In the genomic region with DNA sequence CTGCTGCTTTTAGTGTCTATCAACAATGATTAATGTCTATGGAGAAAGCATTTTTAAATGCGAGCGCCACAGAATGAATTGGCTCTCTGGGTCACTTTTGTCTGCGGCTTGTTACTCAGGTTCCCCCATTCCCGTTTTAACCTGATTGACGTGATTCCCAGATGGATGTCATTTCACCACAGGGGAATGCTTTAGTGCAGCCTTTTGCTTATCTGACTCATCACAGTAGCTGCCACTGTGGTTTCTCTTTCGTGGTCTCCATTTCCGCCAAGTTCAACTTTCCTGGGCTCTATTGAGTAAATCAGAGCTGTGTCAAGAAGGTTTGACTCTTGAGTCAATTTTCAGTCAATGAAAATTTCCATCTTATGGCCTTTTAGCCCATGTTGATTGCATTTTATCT, we compare ENCODE assay signal across 35 mouse cellular contexts.
A peak's percentile ranks its signal among the peaks of the same experiment; 100 is the strongest.
DNase-seq lines count a peak whose midpoint lies in the region; ATAC-seq lines count a peak whose summit lies in the region.
"Had no signal": no experiment of that assay in that cellular context is flagged by ENCODE, and none has a peak within 500 bp of the region (broad histone marks: within the 10 kb centered on the region; RNA-seq: fewer than 3 reads in every experiment).

No protein-coding gene starts in this region.

- intact Hi-C loops in heart, postnatal 36 days (cut with DNase I), result no loop called here

- no peaks in the 10 kb centered on the region for H3K9me3 ChIP-seq in hindbrain, embryonic 11.5 days (ENCODE audit: control insufficient read depth, low read length)
- H3K9me3 ChIP-seq in hindbrain, embryonic 12.5 days (replicated peaks), result peaks cover 6% of the 10 kb centered on the region; the same call in 1 of the 2 replicates
- H3K9me3 ChIP-seq: embryonic facial prominence, embryonic 13.5 days; G1E; intestine, embryonic 15.5 days; limb, embryonic 10.5 days; limb, embryonic 15.5 days; liver, embryonic 13.5 days; neural tube, embryonic 13.5 days had no signal

- no peak overlapping the region for H3K4me3 ChIP-seq in hindbrain, embryonic 11.5 days (ENCODE audit: low read depth, low read length)
- no peak overlapping the region for H3K4me3 ChIP-seq in hindbrain, embryonic 12.5 days
- H3K4me3 ChIP-seq: embryonic facial prominence, embryonic 13.5 days; intestine, embryonic 15.5 days; limb, embryonic 10.5 days; limb, embryonic 15.5 days; liver, embryonic 13.5 days; megakaryocyte, embryonic 14.5 days; midbrain, embryonic 12.5 days; neural tube, embryonic 13.5 days had no signal

- peak; percentile 12 for DNase-seq in hindbrain, embryonic 11.5 days (ENCODE audit: low spot score)
- DNase-seq in Muller cell, postnatal 12 days (ENCODE audit: inconsistent ontology term), result peak; percentile 58
- DNase-seq in fibroblast of lung, adult 2 months (ENCODE audit: low read depth), result peak; percentile 35
- DNase-seq in right cerebral cortex, adult 18-20 months, result no peak
- no peak for DNase-seq in heart, postnatal 36 days
- no peak for DNase-seq in T-cell, adult 2 months (ENCODE audit: low spot score)
- DNase-seq: adrenal gland, adult 2 months; adrenal gland, postnatal 36 days; B cell, adult 2 months; cerebellum, adult 9-10 months; cerebellum, postnatal 36 days; gastrocnemius, postnatal 14 days; heart, adult 11 months; heart, postnatal 4 days; kidney, adult 2 months; kidney, postnatal 4 days; liver, embryonic 13.5 days; lung, adult 18-20 months; lung, postnatal 4 days; right cerebral cortex, postnatal 14 days; spleen, adult 18-20 months; thymus, postnatal 25 days had no signal

- H3K4me2 ChIP-seq in hindbrain, embryonic 11.5 days (replicated peaks; ENCODE audit: low read depth, low read length), result no peak overlapping the region
- no peak overlapping the region for H3K4me2 ChIP-seq in hindbrain, embryonic 12.5 days (replicated peaks)
- H3K4me2 ChIP-seq: embryonic facial prominence, embryonic 13.5 days; heart, embryonic 11.5 days; intestine, embryonic 15.5 days; limb, embryonic 15.5 days; liver, embryonic 13.5 days; midbrain, embryonic 12.5 days; neural tube, embryonic 13.5 days had no signal

- ATAC-seq in hindbrain, embryonic 11.5 days (ENCODE audit: low FRiP score), result no peak
- ATAC-seq in hindbrain, embryonic 12.5 days (ENCODE audit: low FRiP score), result no peak
- ATAC-seq: hindbrain, embryonic 16.5 days; intestine, embryonic 15.5 days; lung, postnatal 0 days had no signal

- H3K4me1 ChIP-seq in hindbrain, embryonic 11.5 days (replicated peaks; ENCODE audit: control insufficient read depth, insufficient read depth, low read length), result 0 out of 2 replicates have a peak, but pooled peaks cover 3% of the 10 kb centered on the region
- H3K4me1 ChIP-seq in hindbrain, embryonic 12.5 days, result peaks cover 15% of the 10 kb centered on the region
- H3K4me1 ChIP-seq: embryonic facial prominence, embryonic 13.5 days; intestine, embryonic 15.5 days; liver, embryonic 13.5 days; megakaryocyte, embryonic 14.5 days had no signal

- no peaks in the 10 kb centered on the region for H3K36me3 ChIP-seq in hindbrain, embryonic 11.5 days (ENCODE audit: control insufficient read depth, insufficient read depth, low read length)
- no peaks in the 10 kb centered on the region for H3K36me3 ChIP-seq in hindbrain, embryonic 12.5 days
- H3K36me3 ChIP-seq: embryonic facial prominence, embryonic 13.5 days; G1E; intestine, embryonic 15.5 days; limb, embryonic 10.5 days; limb, embryonic 15.5 days; liver, embryonic 13.5 days; midbrain, embryonic 12.5 days; neural tube, embryonic 13.5 days had no signal

- no peak overlapping the region for H3K27ac ChIP-seq in hindbrain, embryonic 11.5 days (ENCODE audit: low read depth, low read length)
- H3K27ac ChIP-seq in hindbrain, embryonic 12.5 days, result no peak overlapping the region
- H3K27ac ChIP-seq: embryonic facial prominence, embryonic 13.5 days; intestine, embryonic 15.5 days; kidney, postnatal 0 days; limb, embryonic 10.5 days; limb, embryonic 15.5 days; liver, embryonic 13.5 days; midbrain, embryonic 12.5 days; neural tube, embryonic 13.5 days had no signal

- no peaks in the 10 kb centered on the region for H3K27me3 ChIP-seq in hindbrain, embryonic 11.5 days (ENCODE audit: control insufficient read depth, insufficient read depth, low read length)
- no peaks in the 10 kb centered on the region for H3K27me3 ChIP-seq in hindbrain, embryonic 12.5 days
- H3K27me3 ChIP-seq: intestine, embryonic 15.5 days; neural tube, embryonic 13.5 days had no signal

- no peak overlapping the region for H3K9ac ChIP-seq in hindbrain, embryonic 11.5 days (ENCODE audit: low read depth, low read length)
- no peak overlapping the region for H3K9ac ChIP-seq in hindbrain, embryonic 12.5 days
- H3K9ac ChIP-seq: embryonic facial prominence, embryonic 13.5 days; intestine, embryonic 15.5 days; limb, embryonic 15.5 days; liver, embryonic 13.5 days; midbrain, embryonic 12.5 days; neural tube, embryonic 13.5 days had no signal

- 59% methylated on average over 7 of the region's 7 CpGs for WGBS in hindbrain, embryonic 11.5 days
- 50% methylated on average over 7 of the region's 7 CpGs for WGBS in hindbrain, embryonic 12.5 days

Comparison
In these comparisons a context has a peak if more than half of its experiments do, and no peak if none do; other contexts are left out.
1. DNase-seq: peak in hindbrain, embryonic 11.5 days (single experiment), Muller cell, postnatal 12 days (single experiment) and fibroblast of lung, adult 2 months (single experiment); none in right cerebral cortex, adult 18-20 months (single experiment), heart, postnatal 36 days (0 of 2) and T-cell, adult 2 months (single experiment).